Mouse (Mus musculus): ENCODE results near the gene Akap6. TPM values are rescaled to one million over a fixed set of nuclear protein-coding genes. Genes with fewer than 3 reads are reported as not detected.

Gene Akap6
- total RNA-seq, 2 experiments from 2014 or later: 25.6 to 37.0 TPM

DNA sequence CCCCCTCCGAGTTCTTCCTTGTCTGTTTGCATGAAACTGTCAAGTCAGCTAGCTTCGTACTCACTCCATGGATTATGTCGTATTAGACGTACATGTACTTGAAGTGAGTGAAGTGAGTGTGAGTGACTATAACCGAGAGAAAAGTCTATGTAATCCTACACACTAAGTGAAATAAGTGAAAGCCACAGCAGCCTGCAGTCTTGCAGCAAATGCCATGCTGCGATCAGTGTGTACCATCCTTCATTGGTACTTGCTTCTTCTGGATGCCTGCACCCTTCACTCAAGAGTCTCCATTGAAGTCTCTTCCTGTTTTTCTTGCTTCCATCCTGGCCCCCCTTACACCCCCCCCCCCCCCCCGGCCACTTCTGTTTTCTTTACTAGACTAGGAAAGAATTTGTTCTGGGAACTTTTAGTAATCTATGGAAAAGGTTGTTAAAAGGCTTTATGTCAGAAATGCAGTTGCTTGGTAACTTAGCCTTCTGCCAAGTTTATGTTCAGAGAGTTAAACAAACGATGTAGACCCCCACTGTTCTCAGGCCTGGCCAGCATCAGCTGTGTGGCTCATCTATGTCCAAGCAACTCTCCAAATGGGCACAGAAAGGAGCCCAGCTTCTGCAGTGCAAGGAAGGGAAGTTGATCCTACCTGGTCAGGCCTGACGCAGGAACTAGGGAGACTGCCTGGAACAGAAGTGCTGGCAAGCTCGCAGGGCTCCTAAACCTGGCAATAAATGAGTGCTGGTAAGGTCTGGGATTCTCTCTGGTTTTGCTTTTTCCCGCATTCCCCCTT is 73.5 kb downstream of the Akap6 start:
- intact Hi-C loops (cut with DNase I): no loop called here
- Histone ChIP-seq H3K27ac (no peak overlapping the region), H3K4me3 (no peak overlapping the region)
- TF ChIP-seq CTCF (IDR thresholded peaks at IDR 0.05): no peak
- no peak for DNase-seq

DNA sequence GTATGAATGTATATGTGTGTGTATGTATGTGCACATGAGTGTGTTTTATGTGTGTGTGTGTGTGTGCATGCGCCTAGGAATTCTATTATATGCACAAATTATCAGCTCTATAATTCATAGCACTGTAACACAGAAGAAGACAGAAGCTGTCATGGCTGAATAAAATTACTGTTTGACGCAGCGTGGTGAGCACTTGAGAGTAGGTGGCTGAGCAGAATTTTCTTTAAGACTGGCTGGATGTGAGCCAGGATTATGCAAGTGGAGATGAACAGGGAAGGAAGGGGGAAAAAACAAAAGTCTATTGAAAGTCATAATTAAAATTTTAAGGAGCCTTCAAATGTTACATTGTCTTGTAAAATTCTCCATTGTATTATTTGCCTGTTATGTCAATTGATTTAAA is 74.7 kb downstream of the Akap6 start:
- TF ChIP-seq CTCF (IDR thresholded peaks at IDR 0.05): no peak
- no peak overlapping the region for H3K4me3 ChIP-seq
- intact Hi-C loops (cut with DNase I): no loop called here

DNA sequence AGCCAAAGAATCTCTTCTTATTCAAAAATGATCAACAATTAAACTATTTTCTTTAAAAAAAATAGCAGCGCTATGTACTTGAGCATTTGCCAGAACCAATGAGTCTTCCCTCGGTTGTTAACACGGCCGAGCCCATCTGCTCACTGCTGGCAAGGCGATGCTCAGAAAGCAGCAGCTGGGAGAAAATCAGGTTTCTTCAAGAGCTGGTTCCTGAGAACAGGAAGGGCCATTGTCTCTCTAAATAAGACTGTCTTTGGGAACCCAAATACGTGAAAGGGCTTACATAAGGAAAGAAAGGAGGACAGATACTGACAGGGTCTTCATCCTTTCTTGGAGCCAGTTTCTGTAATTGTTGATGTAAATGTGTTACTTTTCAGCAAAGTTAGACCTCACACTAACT is 75.2 kb downstream of the Akap6 start:
- intact Hi-C loops (cut with DNase I): no loop called here
- no peak for TF ChIP-seq CTCF (IDR thresholded peaks at IDR 0.05)
- Histone ChIP-seq H3K4me3 (no peak overlapping the region), H3K27ac (peak overlapping the region; percentile 8; the same call in 1 of the 2 replicates)
- peak; percentile 22 for DNase-seq

More for the DNA sequence above, 74.7 kb downstream of the Akap6 start:
- no peak overlapping the region for H3K27ac ChIP-seq
- no peak for DNase-seq

DNA sequence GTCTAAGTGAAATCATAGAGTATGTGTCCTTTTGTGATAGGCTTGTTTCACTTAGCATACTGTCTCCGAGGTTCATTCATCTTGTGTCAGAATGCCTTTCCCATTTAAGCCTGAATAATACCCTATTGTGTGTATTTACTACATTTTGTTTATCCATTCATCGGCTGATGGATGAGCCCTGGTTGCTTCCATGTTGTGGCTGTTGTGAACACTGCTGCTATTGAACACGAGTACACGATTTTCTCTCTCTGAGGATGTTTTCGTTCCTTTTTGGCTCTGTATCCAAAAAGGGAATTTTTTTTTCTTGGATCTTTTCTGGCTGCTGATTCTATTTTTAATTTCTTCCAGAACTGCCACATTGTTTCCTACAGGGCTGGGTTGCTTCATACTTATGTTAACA is 81.0 kb downstream of the Akap6 start:
- no peak overlapping the region for H3K27ac ChIP-seq
- intact Hi-C loops (cut with DNase I): no loop called here
- H3K4me3 ChIP-seq: no peak overlapping the region
- DNase-seq: no peak
- TF ChIP-seq CTCF (IDR thresholded peaks at IDR 0.05): no peak

DNA sequence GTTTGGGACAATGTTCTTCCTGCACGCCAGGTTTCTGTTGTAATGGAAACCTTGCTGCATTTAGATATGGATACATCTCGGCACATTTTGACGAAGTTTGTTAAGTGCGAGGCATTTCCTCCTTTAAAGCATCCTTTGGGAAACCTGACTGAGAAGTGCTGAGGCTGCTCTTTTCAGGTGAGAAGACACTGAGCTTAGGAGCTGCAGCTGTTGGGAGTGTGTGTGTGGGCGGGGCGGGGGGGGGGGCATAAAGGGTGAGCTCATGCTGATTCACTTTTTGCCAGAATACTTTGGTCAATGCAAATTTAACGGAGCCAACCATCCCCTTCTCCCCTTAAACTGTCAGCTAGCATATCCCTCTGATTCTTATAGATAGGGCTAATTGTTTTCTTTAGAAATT is 81.9 kb downstream of the Akap6 start:
- intact Hi-C loops (cut with DNase I): no loop called here
- no peak for DNase-seq
- no peak for TF ChIP-seq CTCF (IDR thresholded peaks at IDR 0.05)
- H3K4me3 ChIP-seq: no peak overlapping the region
- no peak overlapping the region for H3K27ac ChIP-seq

DNA sequence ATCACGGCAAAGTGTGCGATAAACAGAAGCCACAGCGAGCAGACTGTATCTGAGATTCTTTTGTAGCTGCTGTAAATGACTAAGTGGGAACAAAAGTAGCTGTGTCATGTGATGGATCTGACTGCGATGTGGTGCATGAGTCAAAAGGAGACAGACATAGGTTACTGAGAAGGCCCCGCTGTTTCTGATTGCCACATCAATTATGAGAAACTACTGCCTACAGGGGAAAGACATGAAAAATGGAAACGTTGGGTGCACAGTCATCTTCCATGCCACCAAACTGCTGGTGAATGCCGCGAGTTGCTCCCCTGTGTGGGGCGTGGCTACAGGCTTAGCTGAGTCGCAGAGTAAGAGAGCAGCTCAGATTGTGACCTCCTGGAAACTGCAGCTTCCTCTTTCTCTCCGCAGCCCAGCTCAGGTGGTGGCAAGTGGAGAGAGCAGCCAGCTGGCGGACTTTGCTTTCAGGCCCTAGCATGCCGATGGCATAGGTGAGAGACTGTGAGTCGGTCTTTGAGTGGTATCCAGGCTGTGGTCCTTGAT is 83.8 kb downstream of the Akap6 start:
- no peak overlapping the region for H3K27ac ChIP-seq
- intact Hi-C loops (cut with DNase I): no loop called here
- DNase-seq: peak; percentile 19
- peak overlapping the region; percentile 54 for H3K4me3 ChIP-seq
- no peak for TF ChIP-seq CTCF (IDR thresholded peaks at IDR 0.05)

DNA sequence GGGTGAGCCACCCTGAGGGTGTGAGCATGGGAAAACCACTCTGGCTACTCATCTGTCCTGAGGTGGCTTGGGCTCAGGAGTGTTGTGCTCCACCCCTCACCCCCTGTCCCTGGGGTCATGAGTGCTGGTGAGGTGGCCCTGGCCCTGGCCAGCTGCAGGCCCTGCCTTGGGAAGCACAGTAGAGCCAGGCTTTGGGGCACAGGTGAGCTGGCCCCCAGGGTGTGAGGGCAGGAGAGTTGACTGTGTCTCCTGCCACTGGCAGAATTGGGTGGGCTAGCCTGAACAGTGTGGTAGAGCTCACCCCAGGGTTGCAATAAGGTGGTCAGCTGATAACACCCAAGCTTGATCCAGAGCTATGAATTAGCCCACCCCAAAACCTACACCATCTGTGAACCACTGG is 86.0 kb downstream of the Akap6 start:
- intact Hi-C loops (cut with DNase I): no loop called here
- H3K27ac ChIP-seq: no peak overlapping the region
- TF ChIP-seq CTCF (IDR thresholded peaks at IDR 0.05): no peak
- no peak overlapping the region for H3K4me3 ChIP-seq
- no peak for DNase-seq

DNA sequence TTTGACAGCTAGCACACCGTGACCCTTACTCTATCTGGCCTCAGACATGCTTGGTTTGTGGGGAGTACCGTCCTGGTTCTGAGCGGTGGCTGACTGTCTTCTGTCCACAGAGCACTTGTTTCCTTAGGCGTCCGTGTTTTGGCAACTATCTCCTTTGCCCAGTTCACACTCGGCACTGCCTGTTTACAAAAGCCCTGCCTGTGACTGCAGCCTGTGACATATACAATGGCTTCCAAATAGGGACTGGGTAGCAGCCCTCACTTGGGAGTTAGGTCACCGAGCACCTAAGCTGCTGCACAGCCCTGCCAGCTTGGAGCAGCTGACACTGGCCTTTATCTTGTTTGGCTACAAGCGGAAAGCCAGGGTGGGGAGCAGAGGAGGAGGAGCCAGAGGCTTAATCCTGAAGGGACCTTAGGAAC is 91.2 kb downstream of the Akap6 start:
- TF ChIP-seq CTCF (IDR thresholded peaks at IDR 0.05): no peak
- intact Hi-C loops (cut with DNase I): no loop called here
- DNase-seq: peak; percentile 57
- Histone ChIP-seq H3K27ac (peak overlapping the region; percentile 56), H3K4me3 (peak overlapping the region; percentile 53)

DNA sequence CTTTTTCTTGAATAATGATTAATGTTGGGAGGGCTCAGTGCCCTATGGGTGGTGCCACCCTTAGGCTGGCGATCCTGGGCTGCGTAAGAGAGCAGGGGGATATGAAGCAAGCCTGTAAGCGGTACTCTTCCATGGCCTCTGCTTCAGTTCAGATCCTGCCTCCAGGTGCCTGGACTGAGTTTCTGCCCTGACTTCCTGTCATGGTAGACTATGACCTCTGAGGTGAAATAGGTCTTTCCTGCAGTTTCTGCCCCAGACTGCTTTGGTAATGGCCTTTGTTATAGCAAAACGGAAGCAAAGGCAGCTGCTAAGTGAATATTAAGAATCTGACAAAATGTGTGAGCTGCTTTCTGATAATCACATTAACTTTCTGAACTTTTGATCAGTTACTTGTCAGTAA is 94.9 kb downstream of the Akap6 start:
- H3K27ac ChIP-seq: no peak overlapping the region
- no peak for DNase-seq

DNA sequence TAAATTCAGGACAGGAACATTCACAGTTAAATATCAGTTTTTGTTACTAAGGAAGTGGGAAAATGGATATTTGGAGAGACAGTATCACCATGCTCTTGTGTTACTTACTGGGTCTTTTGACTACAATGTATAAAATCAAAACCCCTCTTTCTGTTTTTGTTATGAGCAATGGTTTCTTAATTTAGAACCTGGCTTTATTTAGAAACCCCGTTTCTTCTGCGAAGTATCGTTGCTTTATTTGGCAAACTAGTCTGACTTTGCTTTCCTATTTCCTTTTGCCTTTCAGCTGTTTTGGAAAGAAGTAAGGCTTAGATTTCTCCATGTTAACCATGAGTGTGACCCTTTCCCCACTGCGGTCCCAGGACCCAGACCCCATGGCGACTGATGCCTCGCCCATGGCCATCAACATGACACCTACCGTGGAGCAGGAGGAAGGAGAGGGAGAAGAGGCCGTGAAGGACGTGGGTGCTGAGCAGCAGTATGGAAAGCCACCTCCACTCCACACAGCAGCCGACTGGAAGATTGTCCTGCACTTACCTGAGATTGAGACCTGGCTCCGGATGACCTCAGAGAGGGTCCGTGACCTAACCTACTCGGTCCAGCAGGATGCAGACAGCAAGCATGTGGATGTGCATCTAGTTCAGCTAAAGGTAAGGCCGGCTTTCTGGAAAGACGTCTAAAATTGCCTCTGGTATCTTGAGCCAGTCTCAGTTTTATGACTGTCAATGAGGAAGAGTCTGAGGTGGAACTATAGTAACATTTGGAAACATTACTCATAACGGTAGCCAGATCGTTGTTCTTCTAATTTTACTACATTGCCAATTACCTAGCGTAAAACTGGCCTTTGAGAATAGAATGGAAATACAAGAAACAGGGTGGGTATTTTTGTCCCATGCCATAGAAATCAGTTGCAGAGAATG is 96.6 kb downstream of the Akap6 start:
- no peak for TF ChIP-seq CTCF (IDR thresholded peaks at IDR 0.05)
- H3K27ac ChIP-seq: peak overlapping the region; percentile 59
- intact Hi-C loops (cut with DNase I): no loop called here
- DNase-seq: peak; percentile 17
- peak overlapping the region; percentile 48 for H3K4me3 ChIP-seq

More for the DNA sequence above, 94.9 kb downstream of the Akap6 start:
- H3K4me3 ChIP-seq: no peak overlapping the region
- TF ChIP-seq CTCF (IDR thresholded peaks at IDR 0.05): no peak
- intact Hi-C loops (cut with DNase I): no loop called here

DNA sequence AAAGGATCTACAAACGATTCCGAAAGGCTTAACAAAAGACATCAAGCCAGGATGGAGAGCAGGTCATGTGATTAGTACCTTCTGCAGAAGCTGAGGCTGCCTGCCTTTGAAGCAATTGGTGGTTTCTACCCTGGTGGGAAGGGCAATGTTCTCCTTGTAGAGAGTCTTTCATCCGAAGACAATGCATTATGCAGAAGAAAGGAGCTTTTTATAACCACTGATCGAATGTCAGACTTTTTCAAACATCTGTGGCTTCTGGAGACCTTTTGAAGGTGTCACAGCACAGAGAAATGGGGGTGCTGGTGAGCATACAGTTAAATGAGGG is 97.2 kb downstream of the Akap6 start:
- no peak for DNase-seq
- intact Hi-C loops (cut with DNase I): no loop called here
- peak overlapping the region; percentile 59; the same call in 1 of the 2 replicates for H3K27ac ChIP-seq
- TF ChIP-seq CTCF (IDR thresholded peaks at IDR 0.05): no peak
- peak overlapping the region; percentile 48 for H3K4me3 ChIP-seq

DNA sequence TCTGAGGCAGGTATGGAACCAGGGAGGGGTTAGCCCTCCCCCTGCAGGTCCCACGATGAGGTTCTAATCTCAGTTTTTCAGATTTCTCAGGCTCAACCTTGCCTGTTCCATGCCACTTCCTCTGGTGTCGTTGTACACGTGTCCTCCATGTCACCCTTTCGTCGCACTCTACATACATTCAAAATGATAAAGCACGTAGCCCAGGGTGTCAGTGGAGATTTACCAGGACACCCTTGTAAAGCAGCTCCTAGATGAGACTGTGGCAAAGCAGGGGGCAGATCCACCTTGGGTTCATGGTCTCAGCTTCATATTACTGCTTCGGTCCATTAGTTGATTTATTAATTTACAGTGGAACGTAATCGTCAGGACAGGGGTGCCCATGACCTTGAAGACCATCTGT is 100.5 kb downstream of the Akap6 start:
- H3K27ac ChIP-seq: no peak overlapping the region
- no peak overlapping the region for H3K4me3 ChIP-seq
- no peak for TF ChIP-seq CTCF (IDR thresholded peaks at IDR 0.05)
- no peak for DNase-seq
- intact Hi-C loops (cut with DNase I): no loop called here

DNA sequence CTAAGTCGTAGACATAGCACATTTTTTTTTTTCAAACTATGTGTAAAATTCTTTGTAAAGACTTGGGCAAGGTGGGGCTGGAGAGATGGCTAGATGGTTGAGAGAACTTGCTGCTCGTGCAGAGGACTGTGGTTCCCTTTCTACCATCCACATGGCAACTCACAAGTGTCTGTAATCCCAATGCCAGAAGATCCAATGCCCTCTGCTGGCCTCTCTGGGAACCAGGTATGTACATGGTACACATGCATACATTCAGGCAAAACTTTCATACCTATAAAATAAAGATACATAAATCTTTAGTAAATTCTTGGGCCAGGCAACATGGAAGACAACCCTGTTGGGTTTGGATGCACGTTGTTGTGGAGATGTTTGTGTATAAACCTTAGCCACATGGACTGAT is 107.1 kb downstream of the Akap6 start:
- peak; percentile 25; the same call in 1 of the 2 replicates for TF ChIP-seq CTCF (IDR thresholded peaks at IDR 0.05)
- no peak overlapping the region for H3K27ac ChIP-seq
- intact Hi-C loops (cut with DNase I): no loop called here
- DNase-seq: no peak
- H3K4me3 ChIP-seq: no peak overlapping the region

All from gastrocnemius, adult 2 months (tissue).